Mouse (Mus musculus) cerebellum, adult 8-10 months (tissue): ENCODE measurements around the gene Olfr816.
"Not testable (repeated sequence)": the region's sequence is repeated elsewhere in the genome, so short reads cannot be mapped to it uniquely, and the experiment has no call there.

Source experiments
- DNase-seq: peaks from one replicate; pipeline ENCODE4 v3.0.0; 2022

Olfr816 gene

DNA sequence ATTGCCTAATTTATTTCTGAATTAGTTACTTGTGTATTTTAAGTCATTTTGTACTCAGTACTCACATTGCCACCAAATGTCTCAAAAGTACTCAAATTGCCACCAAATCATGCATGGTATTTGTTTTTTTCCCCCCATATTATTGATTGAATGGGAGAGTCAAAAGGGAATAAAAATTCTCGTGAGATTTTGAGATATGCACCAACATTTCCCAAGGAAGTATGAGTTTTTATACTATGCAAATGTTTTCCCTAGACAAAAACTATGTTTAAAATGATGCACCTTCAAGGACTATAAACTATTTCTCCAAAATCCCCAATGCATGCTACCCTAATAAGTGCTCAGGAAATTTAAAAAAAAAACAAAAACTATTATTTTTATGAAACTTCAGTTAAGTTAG, at the start of gene Olfr816:
Gene Olfr816 (minus strand): TSS at position 101 of the 400 bp plus-strand sequence.
- DNase-seq = no peak

DNA sequence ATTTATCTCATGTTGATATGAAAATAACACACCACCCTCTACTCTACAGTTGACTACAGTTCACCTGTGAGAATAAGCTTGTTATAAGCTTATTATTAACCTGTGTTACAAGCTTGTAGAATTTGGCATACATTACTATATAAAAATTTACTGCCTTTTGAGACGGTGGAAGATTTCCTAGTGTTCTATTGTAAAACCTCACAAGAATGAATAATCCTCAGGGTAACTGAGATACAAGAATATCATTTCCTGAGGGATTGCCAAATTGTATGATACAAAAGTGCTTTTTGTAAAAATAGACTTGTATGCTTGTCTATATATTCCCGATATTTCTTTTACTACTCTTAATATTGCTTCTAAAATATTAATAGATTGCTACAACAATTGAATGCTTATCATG, 33.6 kb upstream of the Olfr816 start, which contains the start of gene Olfr818:
Gene Olfr818 (minus strand): TSS at position 101 of the 400 bp plus-strand sequence.
- no peak for DNase-seq

DNA sequence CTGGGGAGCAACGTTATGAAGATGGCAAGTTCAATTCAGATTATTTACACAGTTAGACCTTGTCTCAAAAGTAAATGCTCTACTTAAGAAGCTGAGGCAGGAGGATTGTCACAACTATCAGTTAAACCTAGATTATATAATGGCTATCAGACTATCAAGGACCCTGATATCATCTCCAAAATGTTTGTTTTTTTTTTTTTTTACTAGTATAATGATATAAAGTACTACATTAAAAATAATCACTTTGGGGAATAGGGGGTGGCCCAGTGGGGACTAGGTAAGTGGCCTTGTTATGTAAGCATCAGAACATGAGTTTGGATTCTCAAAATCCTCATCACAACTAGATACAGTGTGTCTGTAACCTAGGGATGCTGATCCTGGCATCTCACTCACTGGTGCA, 9.6 kb downstream of the Olfr816 start, which contains the start of gene Olfr815:
Gene Olfr815 (minus strand): TSS at position 101 of the 400 bp plus-strand sequence.
- not testable (repeated sequence) for DNase-seq

DNA sequence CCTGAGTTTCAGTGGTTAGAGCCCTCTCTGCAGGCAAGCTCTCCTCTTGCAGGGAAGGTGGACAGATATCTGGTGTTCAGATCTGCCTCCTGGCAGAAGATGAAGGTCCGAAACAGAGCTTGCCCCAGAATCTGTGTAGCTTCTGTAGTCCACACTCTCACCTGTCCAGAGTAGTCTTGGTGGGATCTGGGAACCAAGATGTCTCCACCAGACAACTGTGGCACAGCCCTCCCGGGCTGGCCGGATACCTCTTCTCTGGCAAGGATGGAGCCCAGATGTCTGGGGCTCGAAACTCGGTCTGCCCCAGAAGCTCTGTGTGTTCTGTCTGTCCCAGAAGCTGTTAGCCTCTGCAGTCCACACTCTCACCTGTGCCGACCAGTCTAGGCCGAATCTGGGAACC, 29.5 kb downstream of the Olfr816 start:
- no peak for DNase-seq

DNA sequence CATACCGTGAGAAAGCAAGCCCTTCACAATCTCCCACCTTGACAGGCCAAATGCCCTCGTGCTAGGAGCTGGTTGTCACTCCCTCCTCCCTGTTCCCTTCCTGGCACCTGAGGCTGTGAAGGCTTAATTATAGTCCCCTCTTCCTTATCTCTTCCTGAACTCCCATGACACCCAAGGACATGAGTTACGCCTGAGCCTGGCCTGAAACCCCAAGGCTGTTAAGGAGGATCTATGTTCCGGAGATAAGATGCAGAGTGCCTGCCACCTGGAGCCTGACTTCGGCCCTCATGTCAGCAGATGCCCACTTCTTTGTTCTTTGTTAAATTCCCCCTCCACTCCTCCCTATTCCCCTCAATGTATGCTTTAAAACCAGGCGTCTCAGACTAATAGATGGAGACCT, 29.9 kb downstream of the Olfr816 start:
- not testable (repeated sequence) for DNase-seq

DNA sequence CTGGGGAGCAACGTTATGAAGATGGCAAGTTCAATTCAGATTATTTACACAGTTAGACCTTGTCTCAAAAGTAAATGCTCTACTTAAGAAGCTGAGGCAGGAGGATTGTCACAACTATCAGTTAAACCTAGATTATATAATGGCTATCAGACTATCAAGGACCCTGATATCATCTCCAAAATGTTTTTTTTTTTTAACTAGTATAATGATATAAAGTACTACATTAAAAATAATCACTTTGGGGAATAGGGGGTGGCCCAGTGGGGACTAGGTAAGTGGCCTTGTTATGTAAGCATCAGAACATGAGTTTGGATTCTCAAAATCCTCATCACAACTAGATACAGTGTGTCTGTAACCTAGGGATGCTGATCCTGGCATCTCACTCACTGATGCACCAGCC, 35.6 kb downstream of the Olfr816 start, which contains the start of gene Olfr814:
Gene Olfr814 (minus strand): TSS at position 101 of the 400 bp plus-strand sequence.
- DNase-seq = not testable (repeated sequence)
